Mouse (Mus musculus): Measurements from ENCODE around the gene Fancd2.

- TF ChIP-seq CTCF (IDR thresholded peaks at IDR 0.05; ENCODE audit: low read depth, low read length) (no peak), POLR2A (IDR thresholded peaks at IDR 0.05; ENCODE audit: extremely low read depth, insufficient read depth, low read length) (no peak)
Measured at GRCm38 (mm10) chr6:113543906-113544481, 12.5 kb downstream of the Fancd2 start.

All from liver, adult 2 months (tissue).